Mouse (Mus musculus): ENCODE measurements around the gene Sertad1. TPM values are rescaled to one million over a fixed set of nuclear protein-coding genes. Genes with fewer than 3 reads are reported as not detected.
"Not testable (repeated sequence)": the region's sequence is repeated elsewhere in the genome, so short reads cannot be mapped to it uniquely, and the experiment has no call there.

Sertad1 gene
- polyA plus RNA-seq, 1 experiment from 2014 or later, result 40.1 TPM

- WGBS, result 89% methylated on average over 25 of the region's 25 CpGs
- ATAC-seq (ENCODE audit: insufficient number of reproducible peaks, insufficient read depth, low FRiP score, low TSS enrichment, low read depth), result no peak
- peaks cover 39% of the 10 kb centered on the region for H3K4me1 ChIP-seq
- 0 out of 2 replicates have a peak overlapping the region, but pooled peaks have one; percentile 67 for H3K4me2 ChIP-seq
- 0 out of 2 replicates have a peak overlapping the region, but pooled peaks have one; percentile 27 for H3K9ac ChIP-seq
- H3K36me3 ChIP-seq, result peaks cover 14% of the 10 kb centered on the region
- H3K9me3 ChIP-seq, result no peaks in the 10 kb centered on the region
- H3K27me3 ChIP-seq, result no peaks in the 10 kb centered on the region
- peak overlapping the region; percentile 89 for H3K27ac ChIP-seq
- H3K4me3 ChIP-seq, result no peak overlapping the region
Observed at GRCm38 (mm10) chr7:27489270-27489869, 2.7 kb downstream of the Sertad1 start.

DNA sequence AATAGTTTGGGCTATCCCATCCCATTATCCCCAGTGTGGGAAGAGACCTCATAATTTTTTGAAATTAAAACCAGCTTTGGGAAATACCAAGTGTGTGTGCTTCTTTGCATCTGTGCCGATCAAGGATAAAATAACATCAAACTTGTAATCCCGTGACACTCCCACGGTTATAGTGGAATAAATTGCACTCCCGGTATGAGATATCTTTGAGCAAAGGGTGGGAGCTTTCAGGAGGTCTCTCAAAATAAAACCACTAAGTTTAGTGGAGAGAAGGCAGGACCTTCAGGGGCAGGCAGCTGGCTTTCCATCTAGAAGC lies 3.5 kb downstream of the Sertad1 start:
- Histone ChIP-seq H3K9ac (peak overlapping the region; percentile 72), H3K9me3 (no peaks in the 10 kb centered on the region), H3K4me3 (peak overlapping the region; percentile 41), H3K36me3 (peaks cover 14% of the 10 kb centered on the region), H3K4me2 (peak overlapping the region; percentile 67), H3K4me1 (peaks cover 39% of the 10 kb centered on the region), H3K27ac (peak overlapping the region; percentile 89), H3K27me3 (no peaks in the 10 kb centered on the region)
- 12% methylated on average over 4 of the region's 4 CpGs for WGBS
- ATAC-seq (ENCODE audit: insufficient number of reproducible peaks, insufficient read depth, low FRiP score, low TSS enrichment, low read depth), result no peak

GRCm38 (mm10) chr7:27490543-27491329 lies 4.0 kb downstream of the Sertad1 start:
- peak overlapping the region; percentile 67 for H3K4me2 ChIP-seq
- peaks cover 14% of the 10 kb centered on the region for H3K36me3 ChIP-seq
- peak overlapping the region; percentile 72 for H3K9ac ChIP-seq
- peak overlapping the region; percentile 89 for H3K27ac ChIP-seq
- H3K9me3 ChIP-seq, result no peaks in the 10 kb centered on the region
- peak; percentile 53 for ATAC-seq (ENCODE audit: insufficient number of reproducible peaks, insufficient read depth, low FRiP score, low TSS enrichment, low read depth)
- peak overlapping the region; percentile 41 for H3K4me3 ChIP-seq
- H3K27me3 ChIP-seq, result no peaks in the 10 kb centered on the region
- WGBS, result 1% methylated on average over 32 of the region's 33 CpGs
- peaks cover 36% of the 10 kb centered on the region for H3K4me1 ChIP-seq

- H3K27me3 ChIP-seq, result no peaks in the 10 kb centered on the region
- WGBS, result 71% methylated on average over 7 of the region's 7 CpGs
- ATAC-seq (ENCODE audit: insufficient number of reproducible peaks, insufficient read depth, low FRiP score, low TSS enrichment, low read depth), result no peak
- no peaks in the 10 kb centered on the region for H3K9me3 ChIP-seq
- H3K4me3 ChIP-seq, result no peak overlapping the region
- H3K9ac ChIP-seq, result no peak overlapping the region
- H3K27ac ChIP-seq, result no peak overlapping the region
- H3K36me3 ChIP-seq, result peaks cover 14% of the 10 kb centered on the region
- H3K4me1 ChIP-seq, result peaks cover 34% of the 10 kb centered on the region
- no peak overlapping the region for H3K4me2 ChIP-seq
Observed at GRCm38 (mm10) chr7:27491856-27492255, 5.1 kb downstream of the Sertad1 start.

DNA sequence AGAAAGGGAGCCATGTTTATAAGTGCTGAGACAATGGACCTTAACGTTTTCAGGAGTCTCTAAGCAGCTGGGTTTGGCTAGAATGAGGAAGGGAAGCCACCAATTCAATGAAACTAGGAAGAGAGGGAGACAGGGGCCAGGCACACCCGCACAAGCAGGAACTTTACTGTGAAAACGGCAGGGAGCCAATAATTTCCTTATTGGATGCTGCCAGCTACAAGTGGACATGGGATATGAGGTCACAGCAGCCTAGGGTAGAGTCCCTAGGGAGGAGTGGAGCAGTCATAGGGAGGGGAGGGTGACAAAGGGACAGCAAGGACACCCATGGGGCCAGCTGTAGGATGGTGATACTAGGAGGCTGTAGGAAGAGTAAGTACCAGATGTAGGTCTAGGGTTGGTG lies 6.3 kb downstream of the Sertad1 start:
- Histone ChIP-seq H3K4me3 (no peak overlapping the region), H3K4me1 (peaks cover 32% of the 10 kb centered on the region), H3K4me2 (no peak overlapping the region), H3K36me3 (peaks cover 14% of the 10 kb centered on the region), H3K27me3 (no peaks in the 10 kb centered on the region), H3K9ac (no peak overlapping the region), H3K9me3 (no peaks in the 10 kb centered on the region), H3K27ac (no peak overlapping the region)
- no peak for ATAC-seq (ENCODE audit: insufficient number of reproducible peaks, insufficient read depth, low FRiP score, low TSS enrichment, low read depth)
- 76% methylated on average over 3 of the region's 3 CpGs for WGBS

GRCm38 (mm10) chr7:27493450-27493849 lies 6.7 kb downstream of the Sertad1 start:
- peaks cover 14% of the 10 kb centered on the region for H3K36me3 ChIP-seq
- no peak overlapping the region for H3K9ac ChIP-seq
- no peaks in the 10 kb centered on the region for H3K27me3 ChIP-seq
- no peak overlapping the region for H3K4me3 ChIP-seq
- no peak overlapping the region for H3K27ac ChIP-seq
- no peak for ATAC-seq (ENCODE audit: insufficient number of reproducible peaks, insufficient read depth, low FRiP score, low TSS enrichment, low read depth)
- 78% methylated on average over 5 of the region's 5 CpGs for WGBS
- H3K4me1 ChIP-seq, result peaks cover 27% of the 10 kb centered on the region
- H3K9me3 ChIP-seq, result no peaks in the 10 kb centered on the region
- H3K4me2 ChIP-seq, result no peak overlapping the region

- not testable (repeated sequence) for H3K4me2 ChIP-seq; ATAC-seq (ENCODE audit: insufficient number of reproducible peaks, insufficient read depth, low FRiP score, low TSS enrichment, low read depth)
- 89% methylated on average over 9 of the region's 9 CpGs for WGBS
Observed at GRCm38 (mm10) chr7:27494659-27495367, 8.1 kb downstream of the Sertad1 start.

GRCm38 (mm10) chr7:27499036-27499435 lies 12.3 kb downstream of the Sertad1 start, which contains the start of gene Prx:
Gene Prx (plus strand): TSS chr7:27499324.
- Histone ChIP-seq H3K4me1 (peaks cover 12% of the 10 kb centered on the region; the same call in 1 of the 2 replicates), H3K9me3 (no peaks in the 10 kb centered on the region), H3K27me3 (no peaks in the 10 kb centered on the region), H3K4me3 (no peak within 1 kb of the TSS), H3K27ac (no peak within 1 kb of the TSS), H3K4me2 (no peak within 1 kb of the TSS), H3K36me3 (no peaks in the 10 kb centered on the region), H3K9ac (no peak within 1 kb of the TSS)
- no peak for ATAC-seq (ENCODE audit: insufficient number of reproducible peaks, insufficient read depth, low FRiP score, low TSS enrichment, low read depth)
- 30% methylated on average over 3 of the region's 3 CpGs for WGBS

More at GRCm38 (mm10) chr7:27494659-27495367, 8.1 kb downstream of the Sertad1 start:
- H3K4me1 ChIP-seq, result peaks cover 22% of the 10 kb centered on the region
- not testable (repeated sequence) for H3K9ac ChIP-seq, H3K36me3 ChIP-seq, H3K4me3 ChIP-seq, H3K27ac ChIP-seq, H3K27me3 ChIP-seq, H3K9me3 ChIP-seq

- no peak for ATAC-seq (ENCODE audit: insufficient number of reproducible peaks, insufficient read depth, low FRiP score, low TSS enrichment, low read depth)
- no peak overlapping the region for H3K9ac ChIP-seq
- no peak overlapping the region for H3K27ac ChIP-seq
- H3K4me1 ChIP-seq, result peaks cover 18% of the 10 kb centered on the region
- H3K27me3 ChIP-seq, result no peaks in the 10 kb centered on the region
- H3K9me3 ChIP-seq, result no peaks in the 10 kb centered on the region
- H3K4me2 ChIP-seq, result no peak overlapping the region
- 57% methylated on average over 4 of the region's 4 CpGs for WGBS
- H3K4me3 ChIP-seq, result no peak overlapping the region
- H3K36me3 ChIP-seq, result no peaks in the 10 kb centered on the region
Observed at GRCm38 (mm10) chr7:27501620-27502019, 14.9 kb downstream of the Sertad1 start.

DNA sequence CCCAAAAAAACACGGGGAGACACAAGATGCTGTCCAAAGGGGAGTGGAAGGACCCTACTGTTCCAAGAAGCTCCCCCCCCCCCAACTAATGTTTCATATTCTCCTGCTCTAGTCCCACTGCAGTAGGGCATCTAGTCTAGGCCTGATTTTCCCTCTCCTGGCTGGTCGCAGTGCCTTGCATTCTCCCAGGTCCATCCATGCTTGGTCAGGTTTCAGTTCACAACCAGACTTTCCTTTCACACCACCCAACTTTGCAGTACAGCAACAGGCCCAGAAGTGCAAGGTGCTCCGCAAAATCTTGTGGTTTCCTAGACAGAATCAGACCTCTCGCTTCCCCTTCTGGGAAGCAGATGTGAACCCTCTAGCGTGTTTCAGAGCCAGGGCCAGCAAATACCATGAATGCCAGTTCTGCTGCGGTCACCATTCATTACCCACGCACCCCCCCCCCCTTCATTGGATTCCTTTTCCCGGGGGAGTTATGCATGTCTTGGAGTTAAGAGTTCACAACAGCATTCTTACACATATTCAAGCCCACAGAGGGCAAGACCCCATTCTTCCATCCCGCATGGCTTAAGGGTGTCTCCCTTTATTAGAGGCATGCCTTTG lies 20.2 kb downstream of the Sertad1 start:
- H3K9ac ChIP-seq, result 0 out of 2 replicates have a peak overlapping the region, but pooled peaks have one; percentile 36
- WGBS, result 24% methylated on average over 9 of the region's 9 CpGs
- no peak for ATAC-seq (ENCODE audit: insufficient number of reproducible peaks, insufficient read depth, low FRiP score, low TSS enrichment, low read depth)
- H3K4me1 ChIP-seq, result peaks cover 18% of the 10 kb centered on the region
- peak overlapping the region; percentile 100 for H3K27ac ChIP-seq
- H3K4me3 ChIP-seq, result peak overlapping the region; percentile 57
- no peaks in the 10 kb centered on the region for H3K36me3 ChIP-seq
- no peaks in the 10 kb centered on the region for H3K9me3 ChIP-seq
- H3K4me2 ChIP-seq, result peak overlapping the region; percentile 65
- H3K27me3 ChIP-seq, result no peaks in the 10 kb centered on the region

Data from embryonic facial prominence, embryonic 13.5 days (tissue).